Mouse (Mus musculus): ENCODE data around the gene Dusp1.

DNA sequence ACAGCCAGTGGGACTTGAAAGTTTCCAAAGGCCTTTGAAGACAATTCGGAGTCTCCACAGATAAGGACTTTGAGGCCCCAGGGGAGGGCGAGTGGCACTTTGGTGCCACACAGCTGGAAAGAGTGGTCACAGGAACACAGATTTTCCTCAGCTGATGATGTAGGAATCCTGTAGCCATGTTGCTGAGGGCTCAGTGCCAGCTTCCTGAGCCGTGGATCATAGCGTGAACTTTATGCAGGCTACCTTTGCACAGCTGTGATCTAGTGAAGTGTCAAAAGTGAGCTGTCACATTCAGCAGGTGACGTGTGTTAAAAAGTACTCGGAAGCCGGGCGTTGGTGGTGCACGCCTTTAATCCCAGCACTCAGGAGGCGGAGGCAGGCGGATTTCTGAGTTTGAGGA, 15.4 kb upstream of the Dusp1 start:
- TF ChIP-seq CTCF (IDR thresholded peaks at IDR 0.05; ENCODE audit: low read depth, low read length) = no peak
- no peak for TF ChIP-seq POLR2A (IDR thresholded peaks at IDR 0.05; ENCODE audit: insufficient read depth, low read length)

Measured in ES-Bruce4 (cell line).